Mouse (Mus musculus): ENCODE measurements at regions not wholly inside any gene's neighbourhood (a gene's known extent, or its start where the extent isn't known, plus 50 kb on each side); places are given as distances from the start of the nearest gene placed in this dataset.

DNA sequence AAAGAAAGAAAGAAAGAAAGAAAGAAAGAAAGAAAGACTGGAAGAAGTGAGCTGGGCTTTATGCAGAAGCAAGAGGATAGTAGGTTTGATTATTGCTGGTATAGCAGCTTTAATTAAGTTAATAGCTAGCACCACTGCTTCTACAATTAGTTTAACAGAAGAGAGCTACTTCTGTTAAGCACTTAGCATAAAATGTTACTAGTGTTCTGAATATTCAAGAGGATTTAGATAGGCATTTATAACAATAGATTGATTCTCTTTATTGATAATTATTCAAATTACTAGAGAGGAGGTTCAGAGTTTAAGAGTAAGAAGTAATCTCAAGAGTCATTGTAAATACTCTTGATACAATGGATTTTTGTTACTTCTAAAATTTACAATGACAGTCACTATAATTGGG is 346.1 kb upstream of the Pdgfd start:
- no peak for DNase-seq (ENCODE audit: low read depth, low spot score)

DNA sequence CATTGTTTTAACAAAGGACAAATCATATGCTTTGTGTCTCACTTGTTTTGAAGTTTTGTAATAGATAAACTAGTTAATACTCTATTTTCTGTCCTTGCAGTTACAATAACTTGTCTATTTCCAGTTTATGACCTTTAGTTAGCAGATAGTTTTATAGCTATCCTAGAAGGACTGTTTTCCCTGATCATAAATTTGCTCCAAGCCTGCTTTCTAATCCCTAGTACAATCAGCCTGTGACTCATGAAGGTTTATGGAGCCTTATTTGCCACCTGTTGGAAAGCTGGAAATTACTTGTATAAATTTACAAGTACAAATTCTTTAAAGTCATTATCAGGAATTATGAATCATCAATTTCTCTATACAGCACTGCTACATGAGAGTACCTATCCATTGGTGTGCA is 339.5 kb upstream of the Pdgfd start:
- no peak for DNase-seq (ENCODE audit: low read depth, low spot score)

DNA sequence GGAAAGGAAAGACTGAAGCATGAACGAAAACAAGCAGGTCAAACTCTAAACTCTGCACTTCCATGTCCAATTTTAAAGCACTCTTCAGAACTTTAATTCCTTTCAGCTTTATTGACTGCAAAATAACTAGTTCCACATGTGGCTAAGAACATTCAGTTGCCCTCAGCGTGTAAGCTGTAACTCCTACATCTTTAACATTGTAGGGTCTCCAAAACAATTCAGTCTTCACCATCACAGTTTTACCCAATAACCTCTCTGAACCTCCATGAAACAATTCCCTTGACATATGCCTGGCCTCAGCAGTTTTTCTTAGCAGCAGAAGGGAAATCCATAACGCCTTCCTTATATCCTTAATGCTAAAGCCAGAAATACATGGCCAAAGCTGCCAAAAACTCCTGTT is 326.0 kb upstream of the Pdgfd start:
- DNase-seq (ENCODE audit: low read depth, low spot score), result no peak

DNA sequence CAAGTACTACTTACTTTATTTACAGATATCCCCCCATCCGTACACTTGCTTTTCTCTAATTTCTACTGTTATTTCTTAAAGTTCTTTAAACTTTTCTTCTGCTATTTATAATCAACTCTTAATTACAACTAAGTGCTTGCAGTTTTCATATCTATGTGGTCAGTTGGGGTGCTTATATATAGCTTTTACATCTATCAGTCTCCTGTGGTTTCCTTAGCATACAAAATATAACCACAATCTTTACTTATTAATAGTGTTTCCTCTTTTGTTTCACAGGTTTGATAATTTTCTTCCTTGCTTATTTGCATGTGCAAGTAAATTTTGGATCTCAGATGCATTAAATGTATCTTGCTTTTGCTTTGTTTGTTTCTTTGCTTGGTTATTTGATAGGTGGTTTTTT is 288.7 kb upstream of the Pdgfd start:
- DNase-seq (ENCODE audit: low read depth, low spot score), result no peak

DNA sequence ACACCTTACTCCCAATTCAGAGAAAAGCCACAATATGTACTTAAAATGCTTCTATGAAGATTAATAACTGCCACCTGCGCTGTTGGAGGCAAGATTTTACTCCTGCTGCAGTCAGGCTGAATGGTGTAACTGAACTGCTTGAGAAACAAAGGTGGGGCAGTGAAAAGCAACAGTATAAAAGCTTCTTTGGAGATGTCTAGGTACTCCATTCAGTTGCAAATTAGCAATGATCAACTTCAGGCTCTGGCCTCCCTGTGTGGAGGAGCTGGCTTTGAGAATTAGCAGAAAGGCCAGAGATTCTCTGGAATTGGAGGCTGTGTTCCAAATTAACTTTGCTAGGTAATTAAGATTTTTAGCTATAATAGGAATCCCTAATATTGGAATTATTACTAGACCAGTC is 245.9 kb upstream of the Pdgfd start:
- DNase-seq (ENCODE audit: low read depth, low spot score), result peak; percentile 52

DNA sequence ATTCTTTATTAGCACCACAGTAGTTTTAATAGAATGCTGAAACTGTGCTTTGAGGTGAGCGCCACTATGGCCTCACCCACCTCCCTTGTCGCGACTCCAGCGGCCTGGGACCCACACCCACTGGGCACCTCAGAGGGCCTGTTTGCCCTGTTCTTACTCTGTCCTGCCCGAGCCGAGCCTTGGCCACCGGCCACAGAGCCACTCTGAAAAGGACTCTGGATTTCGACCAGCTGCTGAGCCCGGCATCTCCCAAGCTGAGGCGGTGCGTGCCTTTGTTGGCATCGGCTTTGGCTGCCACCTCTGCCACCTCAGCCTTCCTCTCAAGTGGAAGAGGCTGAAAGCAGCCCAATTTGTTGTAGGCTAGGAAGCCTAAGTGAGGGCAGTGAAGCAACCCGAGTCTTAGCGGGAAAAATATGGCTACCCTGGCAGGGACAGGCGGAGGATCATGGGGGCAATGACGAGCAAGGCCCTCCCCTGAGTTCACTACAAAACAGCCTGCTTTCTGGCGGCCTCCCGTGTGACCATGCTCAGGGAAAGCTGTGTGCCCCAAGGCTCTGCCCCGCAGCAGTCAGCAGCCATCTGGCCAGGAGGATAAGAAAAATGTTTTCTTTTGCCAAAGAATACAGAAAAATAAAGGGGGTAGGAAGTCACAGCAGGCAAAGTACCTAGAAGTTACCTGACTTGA is 240.1 kb upstream of the Pdgfd start:
- DNase-seq (ENCODE audit: low read depth, low spot score), result peak; percentile 24

DNA sequence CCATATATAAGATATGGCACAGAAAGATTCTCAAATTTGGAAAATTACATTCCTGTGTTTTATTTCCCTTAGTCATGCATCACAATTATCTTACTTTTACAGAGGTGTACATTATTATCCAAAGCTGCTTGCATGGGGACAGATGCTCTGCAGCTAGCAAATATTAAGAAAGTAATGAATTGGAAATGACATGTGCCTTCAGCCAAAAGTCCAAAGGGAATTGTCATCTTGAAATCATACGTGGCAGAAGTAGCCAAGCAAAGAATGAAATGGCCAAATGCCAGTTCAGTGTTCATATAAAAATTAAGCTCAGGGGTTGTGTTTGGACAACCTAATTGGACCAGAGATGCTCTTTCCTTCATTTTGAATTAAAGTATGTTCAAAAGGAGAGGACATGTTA is 196.1 kb upstream of the Pdgfd start:
- DNase-seq (ENCODE audit: low read depth, low spot score), result no peak

Data from ES-CJ7 (cell line).